Mouse (Mus musculus): Measurements from ENCODE around the gene Prr5.

DNA sequence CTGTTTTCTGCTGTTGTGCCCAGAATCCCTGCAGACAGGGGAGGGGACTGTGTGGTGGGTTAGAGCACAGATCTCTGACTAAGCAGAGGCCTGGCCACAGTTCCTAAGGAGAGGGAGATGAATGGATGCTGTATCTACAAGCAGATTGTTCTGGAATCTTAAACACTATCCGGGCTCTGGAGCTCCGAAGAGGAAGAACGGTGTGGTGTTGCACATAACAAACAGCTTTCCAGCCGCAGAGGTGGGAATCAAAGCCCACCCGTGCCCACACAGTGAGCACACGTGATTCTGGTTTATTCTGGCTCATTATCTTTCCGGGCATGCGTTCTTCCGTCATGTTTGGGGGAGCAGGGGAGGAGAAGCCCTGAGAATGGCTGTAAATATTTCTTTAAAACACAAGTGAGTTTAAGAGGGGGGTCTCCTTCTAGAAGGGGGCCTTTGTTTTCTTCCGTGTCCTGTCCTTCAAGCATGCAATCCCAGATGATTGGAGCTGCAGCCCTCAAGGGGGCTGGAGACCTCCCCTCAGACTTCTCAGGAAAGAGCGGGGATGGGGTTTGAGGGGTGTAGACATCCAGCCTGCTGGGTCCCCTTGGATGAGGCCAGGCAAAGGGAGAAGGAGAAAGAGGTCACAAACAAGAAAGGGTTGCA lies 67.0 kb downstream of the Prr5 start:
- TF ChIP-seq CTCF (IDR thresholded peaks at IDR 0.05) (no peak), POLR2A (IDR thresholded peaks at IDR 0.05; ENCODE audit: insufficient read depth, low read depth, low read length) (no peak)
